Mouse (Mus musculus) forebrain, embryonic 14.5 days (tissue): ENCODE results near the gene Ces2f. TPM values are rescaled to one million over a fixed set of nuclear protein-coding genes. Genes with fewer than 3 reads are reported as not detected.

Source experiments
- polyA plus RNA-seq: library from polyadenylated mRNA; unstranded; fragments of >200 nt; fragmentation: Nextera tagmentation; extraction: Ambion mirVana; gene quantifications from 2 replicates; pipeline ENCODE4 v1.2.1, GENCODE M21; 2014

The Ces2f gene
- polyA plus RNA-seq, 1 experiment from 2014 or later: not detected

Other genes starting within 250 kb of the Ces2f start
- gene Ces2a, start 213.4 kb upstream of the Ces2f start, polyA plus RNA-seq: not detected in 2 replicates
- gene Ces2b, start 115.8 kb upstream of the Ces2f start, polyA plus RNA-seq: 0.20 and 0.32 TPM in 2 replicates
- gene Ces2c, start 100.3 kb upstream of the Ces2f start, polyA plus RNA-seq: not detected in 2 replicates
- not detected in 2 replicates for gene Ces2e, start 21.1 kb upstream of the Ces2f start, polyA plus RNA-seq
- 0.05 and 0.09 TPM in 2 replicates for gene Ces2g, start 14.4 kb downstream of the Ces2f start, polyA plus RNA-seq
- not detected in 2 replicates for gene Ces2h, start 53.5 kb downstream of the Ces2f start, polyA plus RNA-seq
- not detected in 2 replicates for gene Ces3a, start 101.2 kb downstream of the Ces2f start, polyA plus RNA-seq
- not detected in 2 replicates for gene Ces3b, start 136.4 kb downstream of the Ces2f start, polyA plus RNA-seq
- gene Ces4a, start 184.4 kb downstream of the Ces2f start, polyA plus RNA-seq: 0.09 TPM in 1 of 2 replicates, not detected in the other
- 34.5 and 39.5 TPM in 2 replicates for gene Cbfb, start 223.3 kb downstream of the Ces2f start, polyA plus RNA-seq